Mouse (Mus musculus): ENCODE results near the gene Traf3ip3. TPM values are rescaled to one million over a fixed set of nuclear protein-coding genes. Genes with fewer than 3 reads are reported as not detected.

Traf3ip3 gene
- total RNA-seq, 2 experiments from 2014 or later: 40.9 to 85.8 TPM

- ATAC-seq (replicated peaks; ENCODE audit: poor library complexity): peak; percentile 96
Measured at GRCm38 (mm10) chr1:193208178-193208577, 6.7 kb upstream of the Traf3ip3 start.

- peak; percentile 45 for ATAC-seq (replicated peaks; ENCODE audit: poor library complexity)
Measured at GRCm38 (mm10) chr1:193207503-193207902, 6.0 kb upstream of the Traf3ip3 start, which contains the start of gene Lamb3. TSS of gene Lamb3 (plus strand) at chr1:193207699.

- ATAC-seq (replicated peaks; ENCODE audit: poor library complexity): no peak
Measured at GRCm38 (mm10) chr1:193205431-193205830, 3.9 kb upstream of the Traf3ip3 start.

- ATAC-seq (replicated peaks; ENCODE audit: poor library complexity): no peak
Measured at GRCm38 (mm10) chr1:193203821-193204220, 2.3 kb upstream of the Traf3ip3 start.

GRCm38 (mm10) chr1:193200640-193201382, 692 bp downstream of the Traf3ip3 start:
- peak; percentile 18 for ATAC-seq (replicated peaks; ENCODE audit: poor library complexity)

GRCm38 (mm10) chr1:193198312-193198711, 3.2 kb downstream of the Traf3ip3 start:
- ATAC-seq (replicated peaks; ENCODE audit: poor library complexity): peak; percentile 12

GRCm38 (mm10) chr1:193197494-193198205, 3.9 kb downstream of the Traf3ip3 start:
- ATAC-seq (replicated peaks; ENCODE audit: poor library complexity): no peak

- ATAC-seq (replicated peaks; ENCODE audit: poor library complexity): no peak
Measured at GRCm38 (mm10) chr1:193195169-193195810, 6.2 kb downstream of the Traf3ip3 start.

GRCm38 (mm10) chr1:193194416-193195140, 6.9 kb downstream of the Traf3ip3 start:
- ATAC-seq (replicated peaks; ENCODE audit: poor library complexity): no peak

GRCm38 (mm10) chr1:193191675-193192283, 9.7 kb downstream of the Traf3ip3 start:
- peak; percentile 91 for ATAC-seq (replicated peaks; ENCODE audit: poor library complexity)

GRCm38 (mm10) chr1:193189771-193190170, 11.7 kb downstream of the Traf3ip3 start:
- ATAC-seq (replicated peaks; ENCODE audit: poor library complexity): no peak

- no peak for ATAC-seq (replicated peaks; ENCODE audit: poor library complexity)
Measured at GRCm38 (mm10) chr1:193189151-193189621, 12.3 kb downstream of the Traf3ip3 start.

GRCm38 (mm10) chr1:193188257-193188656, 13.2 kb downstream of the Traf3ip3 start:
- no peak for ATAC-seq (replicated peaks; ENCODE audit: poor library complexity)

- ATAC-seq (replicated peaks; ENCODE audit: poor library complexity): no peak
Measured at GRCm38 (mm10) chr1:193181104-193181503, 20.4 kb downstream of the Traf3ip3 start.

- ATAC-seq (replicated peaks; ENCODE audit: poor library complexity): 0 out of 2 replicates have a peak, but pooled peaks have one; percentile 9
Measured at GRCm38 (mm10) chr1:193174143-193174733, 27.3 kb downstream of the Traf3ip3 start.

GRCm38 (mm10) chr1:193173810-193174129, 27.7 kb downstream of the Traf3ip3 start:
- no peak for ATAC-seq (replicated peaks; ENCODE audit: poor library complexity)

GRCm38 (mm10) chr1:193172991-193173809, 28.3 kb downstream of the Traf3ip3 start:
- ATAC-seq (replicated peaks; ENCODE audit: poor library complexity): peak; percentile 83

- ATAC-seq (replicated peaks; ENCODE audit: poor library complexity): 0 out of 2 replicates have a peak, but pooled peaks have one; percentile 13
Measured at GRCm38 (mm10) chr1:193169856-193170255, 31.6 kb downstream of the Traf3ip3 start.

GRCm38 (mm10) chr1:193169228-193169627, 32.3 kb downstream of the Traf3ip3 start:
- ATAC-seq (replicated peaks; ENCODE audit: poor library complexity): no peak

Data from megakaryocyte progenitor cell, adult 5-6 weeks (primary cell).